Mouse (Mus musculus): ENCODE measurements around the gene Vmn1r88. TPM values are rescaled to one million over a fixed set of nuclear protein-coding genes. Genes with fewer than 3 reads are reported as not detected.
"Not testable (repeated sequence)": the region's sequence is repeated elsewhere in the genome, so short reads cannot be mapped to it uniquely, and the experiment has no call there.

Vmn1r88 gene
- total RNA-seq (2021), result under 1 TPM; 0.05 to 0.11 TPM
- long read RNA-seq, experiment 1, result 0 reads
- long read RNA-seq, experiment 2, result 0 reads

DNA sequence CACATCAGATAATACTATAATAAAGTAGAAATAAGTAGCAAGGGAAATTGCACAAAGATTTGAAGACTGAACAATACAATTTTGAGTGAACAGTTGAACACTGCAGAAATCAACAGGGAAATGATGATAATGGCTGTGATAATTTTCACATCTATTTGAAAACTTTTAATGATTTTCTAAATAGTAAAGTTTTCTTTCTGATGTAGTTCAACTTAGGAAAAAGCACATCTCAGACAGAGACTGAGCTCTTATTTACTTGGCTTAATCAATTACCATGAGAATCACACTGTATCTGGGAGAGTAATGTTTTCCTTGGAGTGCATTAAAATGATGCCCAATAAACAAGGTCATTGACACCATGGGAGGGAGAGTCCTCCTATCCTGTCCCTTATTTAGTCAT is at the start of gene Vmn1r88:
Vmn1r88 (plus strand) TSS at position 301 of the 400 bp plus-strand sequence.
- TF ChIP-seq CTCF (IDR thresholded peaks at IDR 0.05), result no peak
- DNase-seq, result no peak
- H3K27ac ChIP-seq, result no peak within 1 kb of the TSS
- H3K4me3 ChIP-seq, result no peak within 1 kb of the TSS
- intact Hi-C loops (cut with DNase I), result no loop called here

GRCm38 (mm10) chr7:13119817-13120216 is 39.6 kb upstream of the Vmn1r88 start, which contains the start of gene Vmn1r86:
Gene Vmn1r86, minus strand, starts transcription at chr7:13119917.
- no peak for TF ChIP-seq CTCF (IDR thresholded peaks at IDR 0.05)
- DNase-seq, result no peak
- Histone ChIP-seq H3K27ac (no peak within 1 kb of the TSS), H3K4me3 (no peak within 1 kb of the TSS)
- intact Hi-C loops (cut with DNase I), result no loop called here

DNA sequence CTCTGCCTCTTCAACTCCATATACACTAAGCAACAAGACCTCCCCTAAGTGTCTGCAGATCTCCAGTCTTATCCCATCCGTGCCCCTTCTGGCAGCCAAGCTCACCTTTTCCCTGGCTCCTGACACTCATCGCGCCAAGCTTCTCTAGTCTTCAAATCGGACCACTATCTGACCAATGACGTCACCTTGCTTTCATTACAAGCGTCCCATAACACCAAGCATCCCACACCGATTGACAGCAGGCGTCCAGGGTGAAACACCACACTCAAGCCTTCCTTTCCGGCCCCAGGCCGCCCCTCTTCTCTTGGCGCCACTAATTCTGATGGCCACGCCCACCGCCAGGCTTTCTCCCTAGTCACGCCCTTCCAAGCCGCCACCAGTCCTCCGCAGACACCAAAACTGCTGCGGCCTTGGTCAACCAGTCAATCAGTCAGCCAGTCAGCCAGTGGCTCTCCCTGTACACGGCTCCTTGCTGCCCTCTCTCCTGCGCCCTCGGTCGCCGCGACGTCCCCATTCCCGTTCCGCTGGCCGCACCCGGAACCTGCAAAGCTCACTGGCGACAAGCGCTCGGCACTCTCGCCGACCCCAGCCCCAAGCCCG is 35.7 kb upstream of the Vmn1r88 start:
- intact Hi-C loops (cut with DNase I); DNase-seq; H3K27ac ChIP-seq; H3K4me3 ChIP-seq: not testable (repeated sequence)

GRCm38 (mm10) chr7:13131856-13132255 is 27.5 kb upstream of the Vmn1r88 start:
- no peak overlapping the region for H3K4me3 ChIP-seq
- intact Hi-C loops (cut with DNase I), result no loop called here

GRCm38 (mm10) chr7:13137340-13137739 is 22.0 kb upstream of the Vmn1r88 start:
- no peak overlapping the region for H3K27ac ChIP-seq
- no peak for DNase-seq
- intact Hi-C loops (cut with DNase I), result no loop called here
- no peak for TF ChIP-seq CTCF (IDR thresholded peaks at IDR 0.05)
- H3K4me3 ChIP-seq, result no peak overlapping the region

More at GRCm38 (mm10) chr7:13131856-13132255, 27.5 kb upstream of the Vmn1r88 start:
- no peak for DNase-seq
- no peak for TF ChIP-seq CTCF (IDR thresholded peaks at IDR 0.05)
- H3K27ac ChIP-seq, result no peak overlapping the region

DNA sequence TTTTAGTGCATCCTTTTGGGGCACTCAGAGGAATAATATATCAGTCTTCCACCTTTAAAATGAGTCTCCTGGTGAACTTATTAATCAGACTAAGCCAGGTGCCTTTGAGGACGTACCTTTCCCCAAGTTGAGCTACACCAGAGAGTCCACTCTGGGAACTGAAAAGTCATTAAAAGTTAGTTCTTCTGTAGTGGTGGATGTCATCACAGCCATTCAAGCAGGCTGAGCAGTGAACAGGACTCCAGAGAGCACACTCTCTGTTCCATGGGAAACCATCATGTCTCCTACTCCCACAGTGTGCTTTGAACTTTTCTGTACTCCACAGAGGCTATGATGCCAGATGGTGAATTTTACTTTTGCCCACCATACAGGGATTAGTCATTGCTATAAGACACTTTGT is 19.3 kb upstream of the Vmn1r88 start, which contains the start of gene Vmn1r87:
Vmn1r87 (minus strand) TSS at position 101 of the 400 bp plus-strand sequence.
- intact Hi-C loops (cut with DNase I), result no loop called here
- no peak for DNase-seq
- no peak within 1 kb of the TSS for H3K27ac ChIP-seq
- no peak within 1 kb of the TSS for H3K4me3 ChIP-seq
- no peak for TF ChIP-seq CTCF (IDR thresholded peaks at IDR 0.05)

DNA sequence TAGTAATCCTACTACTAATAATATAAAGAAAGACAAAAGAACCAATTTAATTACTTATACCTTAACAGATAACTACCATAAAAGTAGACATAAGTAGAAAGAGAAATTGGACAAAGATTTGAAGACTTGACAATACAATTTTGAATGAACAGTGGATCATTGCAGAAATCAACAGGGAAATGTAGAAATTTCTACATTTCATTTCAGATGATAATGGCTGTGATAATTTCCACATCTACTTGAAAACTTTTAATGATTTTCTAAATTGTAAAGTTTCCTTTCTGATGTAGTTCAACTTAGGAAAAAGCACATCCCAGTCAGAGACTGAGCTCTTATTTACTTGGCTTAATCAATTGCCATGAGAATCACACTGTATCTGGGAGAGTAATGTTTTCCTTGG is 53.4 kb downstream of the Vmn1r88 start, which contains the start of gene Vmn1r89:
Vmn1r89 (plus strand) TSS at position 301 of the 400 bp plus-strand sequence.
- no peak for TF ChIP-seq CTCF (IDR thresholded peaks at IDR 0.05)
- no peak for DNase-seq
- Histone ChIP-seq H3K4me3 (no peak within 1 kb of the TSS), H3K27ac (no peak within 1 kb of the TSS)
- intact Hi-C loops (cut with DNase I), result no loop called here

Other genes starting within 250 kb of the Vmn1r88 start
- 100 to 1,000 TPM; 574 to 617 TPM for gene Rps5, start 237.3 kb upstream of the Vmn1r88 start, total RNA-seq (2021)
- gene Rnf225, start 232.2 kb upstream of the Vmn1r88 start, total RNA-seq (2021), result under 1 TPM; 0.31 to 0.81 TPM
- 1 to 10 TPM; 1.5 to 2.0 TPM for gene Zfp324, start 193.7 kb upstream of the Vmn1r88 start, total RNA-seq (2021)
- 1 to 10 TPM; 2.7 TPM for gene Zfp446, start 181.7 kb upstream of the Vmn1r88 start, total RNA-seq (2021)
- under 1 TPM in 1 of 2 experiments, not detected in 1; 0.42 TPM for gene Slc27a5, start 161.4 kb upstream of the Vmn1r88 start, total RNA-seq (2021)
- gene Trim28, start 160.5 kb upstream of the Vmn1r88 start, total RNA-seq (2021), result 10 to 100 TPM; 71.3 to 71.5 TPM
- gene Zbtb45, start 149.5 kb upstream of the Vmn1r88 start, total RNA-seq (2021), result 1 to 10 TPM; 3.3 to 4.4 TPM
- 100 to 1,000 TPM in 1 of 2 experiments, 10 to 100 TPM in 1; 76.2 to 106 TPM for gene Chmp2a, start 124.8 kb upstream of the Vmn1r88 start, total RNA-seq (2021)
- 100 to 1,000 TPM; 136 to 146 TPM for gene Ube2m, start 121.3 kb upstream of the Vmn1r88 start, total RNA-seq (2021)
- under 1 TPM; 0.51 to 0.92 TPM for gene Mzf1, start 104.8 kb upstream of the Vmn1r88 start, total RNA-seq (2021)
- not detected for gene Vmn1r85, start 64.4 kb upstream of the Vmn1r88 start, total RNA-seq (2021)
- not detected for gene Vmn1r86, start 39.7 kb upstream of the Vmn1r88 start, total RNA-seq (2021)
- not detected for gene Vmn1r87, start 19.4 kb upstream of the Vmn1r88 start, total RNA-seq (2021)
- not detected for gene Vmn1r89, start 53.5 kb downstream of the Vmn1r88 start, total RNA-seq (2021)
- gene Lig1, start 117.7 kb downstream of the Vmn1r88 start, total RNA-seq (2021), result 1 to 10 TPM; 1.1 to 1.4 TPM
- 10 to 100 TPM; 12.6 to 14.5 TPM for gene Zswim9, start 119.2 kb downstream of the Vmn1r88 start, total RNA-seq (2021)
- under 1 TPM in 1 of 2 experiments, not detected in 1; 0.14 TPM for gene Pla2g4c, start 165.1 kb downstream of the Vmn1r88 start, total RNA-seq (2021)
- gene Cabp5, start 238.6 kb downstream of the Vmn1r88 start, total RNA-seq (2021), result not detected

All from gastrocnemius, adult 2 months (tissue).